Mouse (Mus musculus) ES-E14 (cell line): ENCODE measurements at regions not wholly inside any gene's neighbourhood (a gene's known extent, or its start where the extent isn't known, plus 50 kb on each side); places are given as distances from the start of the nearest gene placed in this dataset.
"Not testable (repeated sequence)": the region's sequence is repeated elsewhere in the genome, so short reads cannot be mapped to it uniquely, and the experiment has no call there.

Source experiments
- DNase-seq: peaks from one replicate; pipeline ENCODE4 v3.0.0-alpha.2; 2013; ENCODE audit warnings: low read depth, low spot score
- H3K27ac ChIP-seq: 2 replicates; pipeline ENCODE4 v1.5.1; 2012; ENCODE audit warnings: low read depth, mild to moderate bottlenecking, low read length, moderate library complexity, mixed read lengths; ENCODE audit not compliant: poor library complexity, insufficient read depth, severe bottlenecking
- H3K36me3 ChIP-seq: 2 replicates; pipeline ENCODE4 v1.6.1; 2012; ENCODE audit warnings: mild to moderate bottlenecking, low read length, moderate library complexity, mixed read lengths; ENCODE audit not compliant: control insufficient read depth, poor library complexity, insufficient read depth, severe bottlenecking
- H3K4me1 ChIP-seq, 2 experiments: fragments of 150-350 bp in 1 of 2; sonication (generic) in 1 of 2; 2 replicates each; pipeline ENCODE4 v1.6.1; 2012; ENCODE audit warnings: low read length in 2 of 2, mild to moderate bottlenecking in 1 of 2, mixed read lengths in 1 of 2; ENCODE audit not compliant: control insufficient read depth in 2 of 2, insufficient read depth in 2 of 2, poor library complexity in 1 of 2
- H3K4me3 ChIP-seq, 2 experiments: fragments of 150-350 bp in 1 of 2; sonication (generic) in 1 of 2; 2 replicates each; pipeline ENCODE4 v1.5.1; 2012; ENCODE audit warnings: low read length in 2 of 2, low read depth in 1 of 2, mild to moderate bottlenecking in 1 of 2, mixed read lengths in 1 of 2; ENCODE audit not compliant: insufficient read depth in 1 of 2, poor library complexity in 1 of 2, severe bottlenecking in 1 of 2
- H3K9ac ChIP-seq: 2 replicates; pipeline ENCODE4 v1.6.1; 2012; ENCODE audit warnings: low read depth, mild to moderate bottlenecking, low read length, mixed read lengths; ENCODE audit not compliant: poor library complexity, insufficient read depth, severe bottlenecking
- H3K9me3 ChIP-seq: fragments of 150-350 bp; sonication (generic); 2 replicates; pipeline ENCODE4 v1.6.1; 2012; ENCODE audit warnings: low read depth, mild to moderate bottlenecking, low read length; ENCODE audit not compliant: control insufficient read depth, insufficient read depth
- CHD2 ChIP-seq: IDR thresholded peaks from 2 replicates; pipeline ENCODE4 v1.6.1; 2014; ENCODE audit warnings: mild to moderate bottlenecking, low read depth, low read length, inconsistent platforms
- HCFC1 ChIP-seq: IDR thresholded peaks from 2 replicates; pipeline ENCODE4 v1.6.1; 2012; ENCODE audit warnings: low read length, inconsistent platforms, borderline replicate concordance; ENCODE audit not compliant: insufficient read depth
- MAFK ChIP-seq: IDR thresholded peaks from 2 replicates; pipeline ENCODE4 v1.6.1; 2014; ENCODE audit warnings: mild to moderate bottlenecking, low read depth, low read length, inconsistent platforms; ENCODE audit not compliant: insufficient read depth
- ZC3H11A ChIP-seq: IDR thresholded peaks from 2 replicates; pipeline ENCODE4 v1.6.1; 2012; ENCODE audit warnings: low read depth, mild to moderate bottlenecking, inconsistent platforms, low read length, borderline replicate concordance
- ZNF384 ChIP-seq: IDR thresholded peaks from 2 replicates; pipeline ENCODE4 v1.6.1; 2012; ENCODE audit warnings: low read depth, low read length, inconsistent platforms
- in situ Hi-C, 2 experiments: fragments of 600-800 bp; cut with MboI; formaldehyde crosslinking; loops; one replicate each; pipeline ENCODE4 v1.15.1; 2025; ENCODE audit warnings: low sequenced_read_pairs in 2 of 2, inconsistent platforms in 1 of 2; ENCODE audit not compliant: unreplicated experiment in 2 of 2

GRCm38 (mm10) chr3:13154158-13154557, 1326.3 kb upstream of the Slc7a12 start:
- TF ChIP-seq ZC3H11A (no peak), CHD2 (no peak), HCFC1 (no peak), ZNF384 (no peak), MAFK (no peak)
- no peak overlapping the region for H3K27ac ChIP-seq
- H3K36me3 ChIP-seq: no peaks in the 10 kb centered on the region
- DNase-seq: no peak
- H3K4me1 ChIP-seq: no peaks in the 10 kb centered on the region
- no peaks in the 10 kb centered on the region for H3K9me3 ChIP-seq
- H3K4me3 ChIP-seq: no peak overlapping the region
- no peak overlapping the region for H3K9ac ChIP-seq
- in situ Hi-C loops: no loop called here

- H3K4me3 ChIP-seq, H3K9ac ChIP-seq, H3K36me3 ChIP-seq, H3K9me3 ChIP-seq, in situ Hi-C loops, H3K27ac ChIP-seq, H3K4me1 ChIP-seq: not testable (repeated sequence)
- peak; percentile 11 for DNase-seq
These were observed 1312.1 kb upstream of the Slc7a12 start for GRCm38 (mm10) chr3:13168406-13168805.
